Mouse (Mus musculus) right cerebral cortex, postnatal 10 days (tissue): ENCODE data around the gene Tenm2.

Experiments used
- DNase-seq, 2 experiments: peaks; one replicate each; pipeline ENCODE4 v3.0.0; 2021; ENCODE audit warnings: low spot score in 2 of 2

Gene Tenm2

GRCm38 (mm10) chr11:36909036-36909435 is 326.7 kb downstream of the Tenm2 start:
- no peak for DNase-seq

DNA sequence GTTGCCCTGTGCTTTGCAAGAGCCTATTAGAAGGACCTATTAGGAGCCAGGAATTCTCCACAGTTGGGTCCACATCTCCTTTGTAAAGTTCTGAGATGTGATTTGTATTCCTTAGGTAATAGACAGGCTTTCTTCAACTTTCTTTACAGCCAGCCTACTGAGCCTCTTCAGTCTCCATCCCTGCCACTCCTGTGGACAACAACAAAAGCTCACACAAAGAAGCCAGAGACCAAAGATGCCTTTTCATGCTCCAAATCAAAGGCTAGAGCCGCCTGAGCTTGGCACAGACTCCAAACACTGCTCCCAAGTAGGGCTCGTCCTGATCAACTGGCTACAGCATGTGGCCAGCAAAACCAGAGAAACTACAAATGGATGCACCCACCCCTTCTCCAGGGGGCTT is 333.5 kb downstream of the Tenm2 start:
- peak in 1 of 2 experiments; percentile 23 for DNase-seq

DNA sequence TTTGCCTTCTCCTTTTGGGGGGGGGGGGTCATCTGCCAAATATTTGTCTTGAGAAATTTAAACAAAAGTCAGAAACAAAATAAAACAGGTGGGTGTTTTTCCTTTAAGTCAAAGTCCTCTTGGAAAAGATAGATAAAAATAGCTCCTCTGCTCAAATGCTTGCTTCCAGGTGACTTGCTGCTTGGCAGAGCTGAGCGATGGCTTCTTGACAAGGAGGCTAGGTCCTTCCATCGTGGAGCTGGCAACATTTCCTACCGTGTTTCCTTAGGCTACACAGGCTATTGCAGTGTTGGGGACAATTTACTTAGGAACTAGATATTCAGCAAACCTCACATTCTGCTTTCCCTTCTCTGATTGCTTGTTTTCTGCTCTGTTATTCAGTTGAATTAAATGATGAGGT is 342.7 kb downstream of the Tenm2 start:
- DNase-seq = no peak

DNA sequence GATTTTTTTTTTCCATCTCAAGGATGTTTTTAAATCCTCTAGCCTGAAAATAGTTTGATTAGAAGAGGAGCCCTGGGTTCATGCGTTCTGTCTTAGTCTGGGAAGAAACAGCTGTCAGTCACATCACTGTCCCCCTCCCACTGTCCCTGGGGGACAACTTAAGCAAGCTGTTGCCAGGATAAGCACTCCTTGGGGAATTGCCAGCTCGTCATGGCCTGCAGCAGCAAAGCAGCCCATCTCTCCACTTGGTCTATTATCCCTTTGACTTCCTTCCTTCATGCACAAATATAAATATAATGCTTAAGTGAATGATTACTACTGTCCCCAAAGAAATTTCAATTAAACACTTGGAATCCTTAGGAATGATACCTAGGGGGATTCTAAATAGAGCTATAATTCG is 344.7 kb downstream of the Tenm2 start:
- peak; percentile 29 to 32 for DNase-seq

- DNase-seq = no peak
These were observed 348.3 kb downstream of the Tenm2 start for GRCm38 (mm10) chr11:36887490-36887889.

GRCm38 (mm10) chr11:36886147-36886546 is 349.6 kb downstream of the Tenm2 start:
- no peak for DNase-seq

- no peak for DNase-seq
These were observed 362.8 kb downstream of the Tenm2 start for GRCm38 (mm10) chr11:36872961-36873360.

DNA sequence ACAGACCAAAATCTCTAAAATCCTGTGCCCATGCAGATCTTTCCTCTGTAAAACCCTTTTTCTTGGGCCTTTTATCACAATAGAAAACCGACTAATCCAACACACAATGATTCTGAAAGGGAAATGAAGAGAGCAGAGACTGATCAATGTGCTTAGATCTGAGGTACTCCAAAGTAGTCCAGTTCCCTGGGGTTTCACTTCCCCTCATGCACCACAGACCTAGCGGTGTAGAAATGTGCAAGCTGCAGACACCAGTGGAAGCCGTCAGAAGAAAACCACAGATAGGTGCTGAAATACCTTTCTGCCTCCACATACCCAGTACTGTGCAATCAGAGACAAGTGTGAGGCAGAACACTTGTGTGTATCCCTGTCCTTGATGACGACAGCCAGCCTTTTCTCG is 365.2 kb downstream of the Tenm2 start:
- no peak for DNase-seq

GRCm38 (mm10) chr11:36851690-36852089 is 384.1 kb downstream of the Tenm2 start:
- DNase-seq = no peak

DNA sequence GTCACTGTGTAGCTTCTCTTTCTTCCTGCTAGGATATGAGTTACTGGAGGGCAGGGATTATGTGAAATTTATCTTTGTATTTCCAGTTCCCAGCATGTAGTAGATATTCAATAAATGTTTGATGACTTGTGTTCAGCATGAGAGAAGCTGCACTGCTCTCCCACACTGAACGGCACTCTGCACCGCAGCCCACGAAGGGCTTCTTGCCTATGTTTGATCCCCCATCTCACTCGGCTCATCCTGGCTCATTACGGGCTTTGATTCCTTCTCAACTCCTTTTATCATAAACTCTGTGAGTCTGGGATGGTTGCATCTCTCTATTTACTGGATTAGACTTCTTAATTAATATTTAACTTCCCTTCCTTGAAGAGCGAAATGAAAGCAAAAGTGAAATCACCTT is 388.3 kb downstream of the Tenm2 start:
- DNase-seq = no peak

GRCm38 (mm10) chr11:36832855-36833254 is 402.9 kb downstream of the Tenm2 start:
- DNase-seq = no peak

GRCm38 (mm10) chr11:36831511-36831910 is 404.3 kb downstream of the Tenm2 start:
- DNase-seq = no peak

DNA sequence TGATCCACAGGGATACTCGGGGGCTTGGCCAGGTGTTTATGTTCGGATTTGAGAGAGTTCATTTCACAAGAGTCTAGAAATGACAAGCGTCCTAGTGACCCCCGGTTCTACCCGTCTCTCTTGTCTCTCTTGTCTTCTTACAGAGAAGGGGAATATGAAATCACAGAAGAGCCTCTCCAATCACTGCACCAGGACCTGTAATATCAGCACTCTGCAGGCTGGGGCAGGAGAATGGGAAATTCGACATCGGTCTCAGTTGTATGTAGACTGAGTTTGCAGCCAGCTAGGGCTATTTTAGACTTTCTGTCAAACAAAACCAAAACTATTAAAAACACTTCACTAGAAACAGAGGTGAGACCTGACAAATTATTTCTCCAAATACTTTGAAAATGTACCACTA is 411.1 kb downstream of the Tenm2 start:
- DNase-seq = no peak

- DNase-seq = no peak
These were observed 431.1 kb downstream of the Tenm2 start for GRCm38 (mm10) chr11:36804615-36805014.

- DNase-seq = peak in 1 of 2 experiments; percentile 22
These were observed 433.5 kb downstream of the Tenm2 start for GRCm38 (mm10) chr11:36802208-36802631.

GRCm38 (mm10) chr11:36801683-36802082 is 434.1 kb downstream of the Tenm2 start:
- no peak for DNase-seq

DNA sequence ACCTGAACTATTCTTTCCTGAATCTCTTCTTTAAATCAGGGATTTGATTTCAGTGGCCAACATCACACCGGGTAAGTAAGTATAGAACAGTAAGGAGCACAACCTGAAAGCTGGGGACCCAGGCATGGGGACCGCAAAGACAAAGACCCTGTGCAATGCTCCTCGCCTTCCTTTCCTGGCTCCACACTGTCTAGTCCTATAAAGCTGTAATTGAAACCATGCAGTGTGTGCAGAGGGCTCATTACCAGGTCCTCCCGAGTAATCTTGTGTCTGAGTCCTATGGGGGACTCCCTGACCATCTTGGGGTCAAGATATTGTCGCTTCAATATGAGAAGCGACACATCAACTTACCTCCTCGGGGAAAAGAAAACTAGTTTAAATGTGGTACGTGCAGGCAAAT is 436.4 kb downstream of the Tenm2 start:
- no peak for DNase-seq

DNA sequence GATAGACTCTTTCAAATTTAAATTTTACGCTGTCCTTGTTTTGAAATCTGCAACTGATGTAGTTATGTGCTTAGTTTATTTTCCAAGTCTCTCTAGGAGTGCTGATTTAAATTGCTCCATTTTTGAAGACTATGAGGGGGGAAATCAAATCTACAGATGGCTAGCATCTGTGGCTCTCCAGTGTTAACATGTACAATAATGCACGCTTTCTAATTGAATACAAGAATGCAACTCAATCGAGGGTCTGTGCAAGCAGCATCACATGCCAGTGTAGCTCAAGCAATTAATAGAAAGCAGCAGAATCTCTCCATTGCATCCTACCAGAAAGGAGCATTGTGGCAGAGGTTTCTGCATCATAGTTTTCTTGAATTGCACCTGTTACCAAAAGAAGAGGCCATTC is 477.8 kb downstream of the Tenm2 start:
- DNase-seq = no peak

DNA sequence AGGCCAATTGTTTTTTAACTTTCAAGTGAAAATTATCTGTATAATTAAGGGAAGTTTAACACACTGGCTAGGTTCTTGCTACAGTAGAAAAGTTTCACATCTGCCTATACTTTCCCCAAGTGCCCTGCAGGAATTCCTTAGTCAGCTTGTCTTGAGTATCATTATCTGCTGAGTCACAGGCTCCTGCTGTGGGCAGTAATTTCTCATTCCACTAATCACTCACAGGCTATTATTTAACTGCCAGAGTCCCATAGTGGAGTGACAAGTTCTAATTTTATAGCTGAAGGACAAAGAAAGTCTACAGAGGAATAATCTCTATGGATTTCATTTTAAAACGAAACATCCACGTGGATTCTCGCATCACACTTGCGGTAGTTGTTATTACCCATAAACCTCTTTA is 489.5 kb downstream of the Tenm2 start:
- DNase-seq = no peak

DNA sequence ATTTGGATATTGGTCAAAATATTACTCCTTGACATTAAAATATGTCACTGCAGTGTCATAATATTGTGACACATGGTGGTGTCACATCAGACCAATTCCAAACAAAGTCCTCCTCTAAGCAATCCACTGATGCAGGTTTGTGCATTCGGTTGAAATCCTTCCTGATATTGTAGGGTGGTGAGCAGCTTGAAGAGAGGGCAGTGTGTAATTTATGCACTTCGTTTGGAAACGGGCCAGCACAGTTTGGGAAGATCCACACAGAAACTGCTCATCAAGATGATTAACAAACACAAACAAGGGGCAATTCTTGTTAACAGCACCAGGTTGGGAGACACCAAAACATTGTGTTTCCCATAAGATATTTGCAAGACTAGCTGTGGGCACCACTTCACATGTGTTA is 508.0 kb downstream of the Tenm2 start:
- peak; percentile 46 to 51 for DNase-seq

DNA sequence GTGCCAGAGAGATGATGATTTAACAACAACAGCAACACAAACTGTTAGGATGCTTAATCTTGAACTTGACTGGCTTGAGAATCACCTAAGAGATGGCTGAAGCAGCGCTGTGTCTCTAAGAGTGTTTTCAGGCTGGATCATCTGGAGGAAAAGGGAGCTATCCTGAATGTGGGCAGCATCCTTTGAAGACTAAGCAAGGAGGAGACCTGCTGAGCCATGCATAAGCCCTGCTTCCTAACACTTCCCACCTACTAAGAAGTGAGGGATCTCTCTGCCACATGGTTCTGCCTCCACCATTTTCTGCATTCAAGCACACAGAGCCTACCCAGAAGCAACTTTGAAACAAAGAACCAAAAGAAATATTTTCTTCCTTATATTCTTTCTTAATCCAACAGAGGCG is 532.9 kb downstream of the Tenm2 start:
- no peak for DNase-seq

DNA sequence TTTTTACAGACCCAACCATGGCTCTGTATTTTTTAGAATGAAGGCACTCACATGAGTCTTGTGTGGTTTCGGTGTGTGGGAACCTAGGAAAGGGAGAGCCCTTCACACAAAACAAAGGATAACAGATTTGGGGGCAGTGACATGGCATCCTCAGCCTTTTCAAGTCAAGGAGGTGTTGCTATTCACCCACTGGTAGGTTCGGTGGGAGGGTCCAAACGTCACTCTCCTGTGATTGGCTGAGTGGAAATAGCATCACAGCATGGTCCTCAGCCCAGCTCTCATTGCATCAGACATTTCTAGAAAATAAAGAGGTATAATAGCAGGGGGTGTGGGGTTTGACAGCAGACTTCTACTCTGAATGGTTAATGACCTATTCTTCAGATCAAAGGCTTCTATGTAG is 534.8 kb downstream of the Tenm2 start:
- no peak for DNase-seq

DNA sequence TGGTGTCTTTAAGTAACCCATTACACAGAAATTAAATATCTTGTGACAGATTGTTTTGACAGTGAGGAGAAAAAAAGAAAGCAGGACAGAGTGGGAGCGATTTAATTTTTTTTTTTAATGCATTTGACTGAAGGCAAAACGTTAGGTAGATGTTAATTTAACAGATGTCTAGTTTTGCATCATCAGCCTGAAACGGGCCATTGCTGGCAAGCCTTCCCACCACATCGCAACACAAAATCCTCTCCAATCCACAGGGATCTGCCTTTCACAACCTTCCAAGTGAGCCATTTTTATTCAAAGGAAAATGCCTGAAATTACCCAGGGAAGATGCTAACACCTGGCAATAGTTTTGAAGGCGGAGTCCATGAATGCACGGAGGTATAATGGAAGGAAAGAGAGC is 535.6 kb downstream of the Tenm2 start:
- DNase-seq = no peak

DNA sequence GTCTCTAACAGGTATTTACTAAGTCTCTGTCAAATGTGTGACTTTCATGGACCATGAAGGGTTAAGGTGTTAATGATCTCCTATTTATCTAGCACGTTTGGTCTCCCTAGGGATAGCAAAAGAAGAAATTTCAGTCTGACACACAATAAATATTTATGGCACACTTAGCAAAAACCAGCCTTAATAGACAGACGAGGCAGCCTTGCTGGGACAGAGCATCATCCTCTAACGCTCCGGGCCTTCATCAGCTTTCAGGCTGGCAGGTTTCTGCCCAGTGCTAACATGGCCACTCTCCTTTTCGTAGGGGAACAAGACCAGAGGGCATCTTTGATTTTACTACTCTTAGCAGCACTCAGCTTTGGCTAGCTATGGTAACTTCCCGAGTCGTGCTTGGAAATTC is 537.5 kb downstream of the Tenm2 start:
- DNase-seq = no peak

DNA sequence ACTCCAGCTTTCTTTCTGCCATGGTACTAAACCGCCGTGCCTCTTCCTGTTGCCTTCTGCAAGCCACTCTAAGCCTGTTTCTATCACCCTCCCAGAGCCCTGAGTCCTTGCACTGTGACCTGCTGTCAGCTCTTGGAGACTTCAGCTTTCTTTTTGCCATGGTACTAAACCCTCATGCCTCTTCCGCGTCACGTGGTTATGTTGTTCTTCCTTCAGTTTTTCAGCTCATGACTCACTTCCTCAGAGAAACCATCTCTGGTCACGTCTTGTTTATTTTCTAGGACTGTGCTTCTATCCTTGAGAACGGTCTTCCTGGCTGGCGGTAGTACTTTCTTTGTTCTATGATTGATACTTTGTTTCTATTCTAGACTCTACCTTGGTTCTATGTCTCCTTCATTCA is 537.9 kb downstream of the Tenm2 start:
- no peak for DNase-seq
